Mouse (Mus musculus) thymus, postnatal 36 days (tissue): ENCODE results near the gene Kdm2b.

ENCODE experiments used
- DNase-seq, 2 experiments: peaks; one replicate each; pipeline ENCODE4 v3.0.0; 2022; ENCODE audit warnings: mixed read lengths in 2 of 2

The Kdm2b gene

DNA sequence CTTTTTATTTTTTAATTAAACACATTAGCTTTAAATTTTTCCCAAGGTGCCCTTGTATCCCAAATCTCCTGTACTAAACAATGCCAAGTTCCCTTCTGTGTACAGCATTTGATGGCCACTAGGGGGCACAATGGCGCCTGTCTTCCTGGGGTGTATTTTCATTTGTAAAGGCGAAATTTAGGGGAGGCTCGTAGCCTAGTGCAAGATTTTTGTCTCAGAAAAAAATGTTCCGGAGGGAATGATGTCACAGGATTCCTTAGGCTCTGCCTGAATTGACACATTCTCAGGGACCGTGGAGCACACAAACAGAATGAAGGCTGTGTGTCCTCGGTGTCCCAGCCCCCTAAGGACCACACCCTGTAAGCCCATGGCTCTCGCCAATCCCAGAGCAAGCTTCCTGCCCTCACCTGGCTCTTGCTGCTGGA lies 64.1 kb downstream of the Kdm2b start:
- DNase-seq = peak; percentile 64 to 66

DNA sequence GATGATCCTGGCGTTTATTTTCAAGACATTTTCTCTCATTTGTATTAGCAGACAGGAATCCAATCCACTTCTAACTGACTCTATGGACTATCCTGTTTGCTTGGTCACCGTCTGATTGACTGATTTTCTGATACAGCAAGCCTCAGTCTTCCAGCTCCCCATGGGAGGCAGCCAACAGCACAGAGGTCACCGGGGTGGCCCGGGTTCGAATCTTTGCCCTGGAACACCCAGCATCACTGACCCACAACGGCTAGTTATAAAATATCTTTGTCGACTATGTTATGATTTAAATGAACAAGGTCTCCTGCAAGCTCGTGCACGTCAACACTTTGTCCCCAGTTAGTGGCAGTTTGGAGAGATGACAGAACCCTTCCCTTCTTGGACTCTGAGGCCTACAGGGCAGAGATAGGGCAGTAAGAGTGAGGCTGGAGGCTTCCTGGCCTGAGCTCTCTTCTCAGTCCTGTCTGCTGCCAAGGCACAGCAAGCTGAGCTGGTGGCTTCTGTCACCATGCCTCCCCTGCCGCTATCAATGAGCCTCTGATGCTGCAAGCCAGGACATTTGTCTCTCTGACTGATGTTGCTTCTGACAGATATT lies 65.7 kb downstream of the Kdm2b start:
- no peak for DNase-seq

DNA sequence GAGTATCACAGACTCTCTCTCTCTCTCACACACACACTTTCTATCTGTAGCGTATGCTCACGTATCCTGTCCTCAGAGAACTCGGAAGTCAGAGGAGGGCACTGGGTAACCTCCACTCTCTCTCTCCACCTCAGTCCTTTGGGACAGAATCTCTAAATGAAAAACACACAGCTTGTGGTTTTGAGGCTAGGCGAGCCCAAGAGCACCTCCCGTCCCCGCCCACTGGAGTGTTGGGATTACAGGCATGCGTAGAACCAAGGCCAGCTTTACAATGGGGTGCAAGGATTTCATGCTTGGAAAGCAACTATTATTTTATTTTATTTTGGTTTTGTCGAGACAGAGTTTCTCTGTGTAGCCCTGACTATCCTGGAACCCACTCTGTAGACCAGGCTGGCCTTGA lies 67.7 kb downstream of the Kdm2b start:
- no peak for DNase-seq

DNA sequence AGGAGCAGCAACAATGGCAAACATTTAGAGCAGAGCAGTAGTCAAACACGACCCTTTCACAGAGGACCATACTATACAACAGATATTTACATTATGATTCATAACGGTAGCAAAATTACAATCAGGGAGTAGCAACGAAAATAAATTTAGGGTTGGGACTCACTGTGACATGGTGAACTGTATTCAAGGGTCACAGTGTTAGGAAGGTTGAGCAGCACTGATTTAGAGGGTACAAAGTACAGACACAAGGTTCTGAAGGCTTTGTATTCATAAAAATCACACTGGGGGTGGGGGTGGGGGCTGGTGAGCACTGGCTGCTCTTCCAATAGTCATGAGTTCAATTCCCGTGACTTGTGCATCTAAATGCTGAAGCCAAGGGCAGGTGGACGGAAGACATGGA lies 69.1 kb downstream of the Kdm2b start:
- DNase-seq = no peak

DNA sequence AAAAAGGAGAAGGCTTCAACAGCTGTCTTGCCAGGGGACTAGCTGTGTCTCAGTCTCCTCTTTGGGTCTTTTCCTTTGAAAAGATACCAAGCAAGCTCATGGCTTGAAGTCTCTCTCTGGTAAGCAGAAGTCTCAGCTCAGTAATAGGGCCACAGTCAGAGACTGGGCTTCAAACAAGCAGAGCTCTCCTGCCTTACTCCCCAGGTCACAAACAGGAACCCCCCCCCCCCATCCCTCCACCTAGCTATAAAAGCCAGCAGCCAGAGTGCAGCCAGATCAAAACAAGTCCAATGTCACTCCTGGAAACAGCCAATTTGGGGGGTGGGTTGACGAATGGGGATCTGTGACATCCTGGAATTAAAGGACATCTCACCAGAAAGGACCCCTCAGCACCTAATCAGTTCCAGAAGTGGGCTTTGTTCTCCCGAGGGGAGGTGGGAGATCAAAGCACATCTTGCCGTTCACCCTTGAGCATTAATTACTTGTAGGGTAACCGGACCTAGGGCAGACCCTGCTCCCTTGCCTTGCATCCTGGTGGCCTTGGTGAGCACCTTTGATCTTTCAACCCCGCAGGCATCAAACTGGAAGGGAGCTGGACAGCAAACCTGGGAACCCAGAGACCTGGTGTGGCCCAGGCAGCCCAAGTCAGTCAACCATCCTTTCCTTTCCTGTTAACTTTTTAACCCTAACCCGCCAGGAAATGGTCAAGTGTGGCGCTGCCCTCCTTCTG lies 71.5 kb downstream of the Kdm2b start:
- no peak for DNase-seq

DNA sequence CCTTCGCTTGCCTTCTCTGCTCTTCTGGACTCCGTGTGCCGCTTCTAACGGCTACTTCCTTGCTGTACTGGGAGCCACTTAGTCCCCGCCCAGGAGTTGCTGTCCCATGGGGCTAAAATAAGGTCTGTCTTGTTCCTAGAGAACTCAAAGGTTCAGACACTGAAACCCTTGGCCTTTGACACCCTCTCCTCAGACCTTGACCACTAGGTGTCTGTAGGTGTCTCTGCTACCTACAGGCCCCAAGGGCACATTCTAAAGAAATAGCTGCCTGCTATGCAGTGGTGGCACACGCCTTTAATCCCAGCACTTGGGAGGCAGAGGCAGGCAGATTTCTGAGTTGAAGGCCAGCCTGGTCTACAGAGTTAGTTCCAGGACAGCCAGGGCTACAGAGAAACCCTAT lies 73.5 kb downstream of the Kdm2b start:
- DNase-seq = no peak

DNA sequence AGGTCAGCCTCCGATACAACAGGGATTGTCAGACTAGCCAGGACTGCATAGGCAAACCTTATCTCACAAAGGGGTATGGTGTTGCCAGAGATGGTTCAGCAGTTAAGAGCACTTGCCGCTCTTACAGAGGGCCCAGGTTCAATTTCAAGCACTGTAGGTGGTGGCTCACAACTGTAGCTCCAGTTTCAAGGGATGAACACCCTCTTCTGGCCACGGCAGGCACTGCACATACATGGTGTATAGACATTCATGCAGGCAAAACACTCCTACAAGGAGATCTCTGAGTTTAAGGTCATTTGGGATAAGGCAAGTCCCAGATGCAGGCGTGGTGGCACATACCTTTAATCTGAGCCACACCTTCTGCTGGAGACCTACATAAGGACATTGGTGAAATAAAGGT lies 76.8 kb downstream of the Kdm2b start:
- no peak for DNase-seq

DNA sequence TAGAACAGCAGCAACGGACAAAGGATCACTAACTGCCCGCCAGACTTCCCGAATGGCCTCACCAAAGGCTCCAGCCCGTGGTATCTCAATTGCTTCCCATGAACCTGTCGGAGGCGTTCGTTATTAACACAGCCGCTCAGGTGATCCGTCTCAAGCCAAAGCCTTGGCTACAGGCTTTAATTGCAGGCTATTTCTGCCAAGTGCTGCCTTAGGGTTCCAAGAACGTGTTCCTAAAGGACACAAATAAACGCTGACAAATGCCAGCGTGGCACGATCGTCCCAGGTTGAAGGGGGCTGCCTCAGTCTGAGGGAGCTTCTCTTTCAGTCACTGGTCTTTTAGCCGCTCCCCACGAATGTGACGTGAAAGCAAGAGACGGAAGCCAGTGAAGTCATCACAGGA lies 80.1 kb downstream of the Kdm2b start:
- DNase-seq = no peak

DNA sequence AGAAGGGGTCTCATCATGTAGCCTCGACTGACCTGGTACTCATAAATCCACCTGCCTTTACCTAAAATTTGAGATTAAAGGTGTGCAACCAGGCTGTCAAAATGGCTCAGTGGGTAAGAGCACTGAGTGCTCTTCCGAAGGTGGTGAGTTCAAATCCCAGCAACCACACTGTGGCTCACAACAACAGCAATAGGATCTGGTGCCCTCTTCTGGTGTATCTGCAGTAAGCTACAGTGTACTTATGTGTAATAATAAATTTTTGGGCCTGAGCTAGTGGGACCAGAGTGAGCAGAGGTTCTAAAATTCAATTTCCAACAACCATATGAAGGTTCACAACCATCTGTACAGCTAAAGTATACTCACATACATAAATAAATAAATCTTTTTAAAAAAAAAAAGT lies 81.6 kb downstream of the Kdm2b start:
- no peak for DNase-seq

DNA sequence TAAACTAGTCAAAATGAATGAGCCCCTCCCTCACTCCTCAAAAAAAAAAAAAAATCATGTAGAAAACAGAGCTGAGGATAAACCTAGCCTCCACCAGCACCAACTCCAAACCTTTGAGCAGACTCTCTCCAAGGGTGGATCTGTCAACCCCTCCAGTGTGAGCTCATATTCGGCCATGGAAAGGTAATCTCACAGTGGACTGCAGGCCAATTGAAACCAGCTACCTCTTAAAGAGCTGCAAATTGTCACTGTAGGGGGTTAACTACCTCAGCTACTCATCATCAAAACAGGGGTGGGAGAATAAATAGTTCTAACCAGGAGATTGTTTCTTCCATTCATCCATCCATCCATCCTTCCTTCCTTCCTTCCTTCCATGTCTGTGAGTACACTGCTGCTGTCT lies 82.4 kb downstream of the Kdm2b start:
- no peak for DNase-seq

DNA sequence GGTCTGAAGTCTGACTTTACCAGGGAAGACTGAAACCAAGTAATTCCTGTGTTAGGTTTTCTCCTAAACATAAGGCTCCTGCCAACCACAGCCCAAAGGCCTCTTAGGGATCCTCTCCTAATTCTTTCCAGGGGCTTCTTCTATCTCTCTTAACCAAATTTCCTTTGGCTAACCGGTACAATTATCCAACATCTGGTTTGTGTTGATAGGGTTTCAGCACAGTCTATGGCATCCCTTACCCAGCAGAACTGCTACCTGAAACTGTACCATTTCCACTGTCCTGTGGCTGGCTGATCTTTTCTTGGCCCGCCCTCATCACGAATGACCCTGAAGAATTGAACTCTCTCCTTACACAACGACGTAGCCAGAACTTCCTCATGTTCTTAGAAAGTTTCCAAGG lies 86.5 kb downstream of the Kdm2b start:
- no peak for DNase-seq

DNA sequence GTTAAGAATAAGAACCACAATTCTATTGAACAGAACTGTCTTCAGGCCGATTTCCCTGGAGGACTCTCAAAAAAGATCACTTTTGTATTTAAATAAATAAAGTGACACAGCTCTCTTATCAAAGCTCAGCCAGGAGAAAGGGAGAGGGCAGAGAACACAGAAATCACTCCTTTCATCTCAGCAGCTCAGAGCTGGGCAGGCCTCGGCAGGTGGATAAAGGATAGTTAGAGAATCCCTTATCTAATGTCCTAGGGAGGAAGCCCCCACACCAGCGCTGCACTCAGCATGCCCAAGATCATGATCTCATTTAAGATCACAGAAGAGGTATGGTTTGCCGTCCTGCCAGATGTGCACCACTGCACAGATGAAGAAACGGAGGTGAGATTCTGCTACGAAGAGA lies 87.4 kb downstream of the Kdm2b start:
- DNase-seq = no peak

DNA sequence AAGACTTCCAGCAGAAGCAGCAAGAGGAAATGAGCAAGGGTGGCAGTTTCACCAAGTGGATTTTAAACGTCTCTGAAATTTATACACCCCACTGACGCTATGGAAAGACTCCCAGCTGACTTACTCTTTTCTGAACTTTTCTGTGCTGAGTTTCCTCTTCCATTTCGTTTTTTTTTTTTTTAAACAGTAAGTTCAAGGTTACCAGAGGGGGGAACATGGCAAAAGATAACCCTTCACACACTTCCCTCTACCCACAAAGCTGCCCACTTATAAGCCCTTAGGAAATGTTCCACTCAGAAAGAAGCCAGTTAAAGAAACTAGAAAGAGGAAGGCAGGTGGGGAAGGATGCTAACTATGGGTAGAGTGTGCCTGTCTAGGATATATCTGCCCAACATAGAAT lies 88.0 kb downstream of the Kdm2b start:
- no peak for DNase-seq

DNA sequence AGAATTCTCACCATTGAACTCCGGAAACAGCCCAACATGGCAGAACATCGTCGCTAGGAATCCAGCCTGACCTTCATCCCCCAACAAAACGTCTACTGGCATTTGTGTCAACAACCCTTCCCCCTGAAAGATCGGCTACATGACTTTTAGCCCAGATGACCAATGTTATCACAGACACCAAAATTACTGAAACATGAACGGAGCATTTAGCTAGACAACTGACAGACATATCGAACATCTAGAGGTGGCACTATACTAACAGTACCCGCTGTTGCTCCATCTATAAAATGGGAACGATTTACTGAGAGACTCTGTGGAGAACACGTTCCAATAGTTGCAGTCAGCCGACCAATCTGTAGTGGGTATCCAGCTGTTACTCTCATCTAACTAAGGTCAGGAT lies 88.4 kb downstream of the Kdm2b start:
- DNase-seq = no peak

DNA sequence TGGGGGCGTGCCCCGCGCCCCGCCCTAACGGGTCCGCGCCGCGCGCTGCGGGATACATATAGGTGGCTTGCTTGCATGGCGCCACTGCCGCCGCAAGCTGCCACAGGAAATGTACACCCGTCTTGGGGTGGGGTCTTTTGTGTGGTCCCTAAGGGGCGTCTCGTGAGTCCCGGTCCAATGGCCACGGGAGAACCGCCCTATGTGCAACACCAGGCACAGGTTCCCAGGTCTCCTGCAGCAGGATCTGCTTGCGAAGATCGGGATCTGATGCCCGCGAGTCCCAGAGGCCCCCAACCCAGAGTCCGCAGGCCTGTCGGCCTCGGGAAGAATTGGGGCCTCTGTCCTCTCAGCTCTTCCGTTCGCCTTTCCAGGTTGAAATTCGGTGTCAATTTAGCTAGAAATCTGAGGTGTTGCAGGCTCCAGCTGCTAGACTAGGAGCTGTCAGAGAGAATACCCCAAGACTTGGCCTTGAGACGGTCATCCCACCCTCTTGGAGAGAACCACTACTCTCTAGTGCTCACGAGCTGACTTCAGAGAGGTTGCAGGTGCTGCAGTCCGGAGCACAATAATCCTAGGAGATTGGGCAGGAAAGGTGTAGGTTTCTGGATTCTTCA lies 89.0 kb downstream of the Kdm2b start:
- DNase-seq = no peak

DNA sequence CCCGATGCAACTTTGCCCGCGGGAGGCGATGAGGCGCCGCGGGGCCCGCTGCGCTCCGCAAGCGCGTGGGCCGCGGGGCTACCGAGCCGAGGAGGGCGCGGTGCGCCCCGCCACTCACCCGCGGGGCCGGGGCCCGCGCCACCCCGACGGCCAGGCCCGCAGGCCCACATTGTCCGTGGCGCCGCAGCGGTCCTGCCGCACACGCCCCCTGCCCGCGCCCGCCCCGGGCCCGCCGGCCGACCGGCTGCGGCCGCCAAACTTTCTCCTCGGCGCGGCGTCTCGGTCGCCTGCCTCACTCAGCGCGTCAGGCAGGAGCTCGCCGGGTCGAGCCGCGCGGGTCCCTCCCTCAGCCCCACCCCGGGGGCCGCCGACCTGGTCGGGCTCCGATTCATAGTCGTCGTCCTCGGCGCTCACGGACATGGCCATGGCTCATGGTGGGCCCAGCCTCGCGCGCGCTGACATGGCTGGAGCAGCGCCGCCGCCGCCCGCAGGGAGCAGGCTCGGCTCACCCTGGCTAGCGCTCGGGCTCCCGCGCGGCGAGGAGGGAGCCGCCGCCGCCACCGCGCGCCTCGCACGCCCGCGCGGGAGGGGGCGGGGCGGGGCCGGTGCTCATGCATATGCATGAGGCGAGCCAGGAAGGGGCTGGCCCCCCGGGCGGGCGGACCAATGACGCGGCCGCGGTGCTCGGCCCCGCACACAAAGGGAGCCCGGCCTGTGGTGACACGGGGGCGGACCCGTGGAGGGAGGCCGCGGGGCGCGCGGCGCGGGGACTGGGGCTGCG lies 89.7 kb downstream of the Kdm2b start:
- peak; percentile 90 to 94 for DNase-seq

DNA sequence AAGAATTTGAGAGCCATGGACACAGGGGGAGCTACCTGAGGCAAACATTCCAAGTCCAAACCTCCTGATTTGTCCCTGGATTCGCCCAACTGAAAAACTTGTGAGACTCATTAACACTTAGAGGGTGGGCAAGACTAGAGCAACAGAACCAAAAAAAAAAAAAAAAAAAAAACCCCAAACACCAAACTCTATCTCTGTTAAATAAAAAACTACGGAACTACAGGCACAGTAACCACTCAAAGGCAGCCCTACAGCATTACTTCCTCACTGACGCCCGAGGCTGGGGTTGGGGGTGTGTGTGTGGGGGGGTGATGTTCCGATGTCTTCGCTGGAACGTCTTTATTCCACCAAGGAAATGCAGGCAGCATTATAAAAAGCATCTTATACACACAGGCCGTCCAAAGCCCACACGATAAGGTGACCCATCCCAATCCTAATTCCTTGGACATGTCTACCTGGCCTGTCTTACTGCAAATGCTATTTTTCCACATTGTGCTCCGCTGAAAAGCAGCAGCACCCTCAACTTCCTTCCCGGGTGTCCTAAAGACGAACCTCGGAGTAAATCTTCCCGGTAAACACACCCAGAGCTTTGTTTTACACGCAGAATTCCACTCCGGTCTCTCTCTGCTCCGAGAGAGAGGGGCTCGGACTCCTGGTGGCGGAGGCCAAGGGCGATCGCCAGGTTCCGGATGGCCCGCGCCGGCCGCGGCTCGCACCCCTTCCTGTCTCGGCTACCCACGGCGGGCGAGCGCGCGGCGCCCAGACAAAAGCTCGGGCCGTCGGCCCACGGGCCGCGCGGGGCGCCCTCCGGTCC lies 90.5 kb downstream of the Kdm2b start:
- DNase-seq = peak; percentile 41 to 52

DNA sequence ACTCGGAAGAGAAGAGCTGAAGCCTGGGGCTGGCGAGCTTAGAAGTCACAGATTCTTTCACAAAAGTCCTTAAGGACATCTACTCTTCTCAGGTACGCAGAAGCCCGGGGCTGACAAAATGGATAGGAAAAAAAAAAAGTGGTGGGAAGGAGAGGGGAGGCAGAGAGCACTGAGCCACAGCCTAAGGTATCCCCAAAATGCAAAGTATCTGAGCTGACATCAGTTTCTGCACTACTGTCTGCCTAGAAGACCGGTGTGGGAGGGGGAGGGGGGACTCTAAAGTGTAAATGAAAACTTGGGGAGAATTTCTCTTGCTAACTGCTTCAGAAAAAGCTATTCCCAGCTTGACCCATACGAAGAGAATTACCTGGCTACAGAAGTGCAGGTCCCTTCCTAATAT lies 91.5 kb downstream of the Kdm2b start:
- DNase-seq = no peak

DNA sequence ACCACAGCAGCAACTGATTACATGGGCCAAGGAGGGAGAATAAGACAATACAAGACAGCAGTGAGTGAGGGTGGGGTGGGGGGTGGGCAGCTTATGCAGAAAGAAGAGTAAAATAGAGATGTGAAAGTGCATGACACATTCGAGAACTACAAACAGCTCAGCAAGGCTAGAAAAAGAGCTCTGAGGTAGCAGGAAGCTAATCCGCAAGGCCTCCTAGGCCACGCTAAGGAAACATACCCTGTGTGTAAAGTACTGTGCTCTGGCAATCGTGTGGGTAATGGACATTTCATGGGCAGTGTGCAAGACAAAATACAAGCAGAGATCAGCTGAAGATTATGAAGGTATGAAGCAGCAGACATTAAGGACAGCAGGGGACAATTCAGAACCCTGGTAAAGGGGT lies 94.8 kb downstream of the Kdm2b start:
- DNase-seq = no peak

DNA sequence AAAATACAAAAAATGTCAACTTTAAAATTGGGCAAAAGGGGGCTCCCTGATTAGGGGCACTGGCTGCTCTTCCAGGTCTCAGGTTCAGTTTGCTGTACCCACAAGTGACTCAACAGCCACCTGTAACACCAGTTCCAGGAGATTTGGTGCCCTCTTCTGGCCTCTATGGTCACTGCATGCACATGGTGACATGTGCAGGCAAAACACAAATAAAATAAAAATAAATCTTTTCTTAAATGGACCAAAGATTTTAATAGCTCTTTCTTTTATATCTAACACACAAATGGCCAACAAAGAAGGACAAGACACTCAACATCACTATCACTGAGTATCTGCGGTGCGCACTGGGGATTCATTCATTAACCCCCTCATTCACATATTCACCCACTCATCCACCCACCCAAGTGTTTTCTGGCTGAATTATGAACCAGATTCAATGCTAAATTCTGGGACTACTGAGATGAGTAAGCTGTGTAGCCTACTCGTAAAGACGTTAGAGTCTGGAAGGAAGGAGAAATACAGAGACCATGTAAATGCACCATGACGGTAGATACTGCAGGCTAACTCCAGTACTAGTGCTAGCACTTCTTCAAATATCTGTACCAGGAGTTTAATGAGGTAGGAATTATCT lies 95.5 kb downstream of the Kdm2b start:
- DNase-seq = peak; percentile 70 to 72

DNA sequence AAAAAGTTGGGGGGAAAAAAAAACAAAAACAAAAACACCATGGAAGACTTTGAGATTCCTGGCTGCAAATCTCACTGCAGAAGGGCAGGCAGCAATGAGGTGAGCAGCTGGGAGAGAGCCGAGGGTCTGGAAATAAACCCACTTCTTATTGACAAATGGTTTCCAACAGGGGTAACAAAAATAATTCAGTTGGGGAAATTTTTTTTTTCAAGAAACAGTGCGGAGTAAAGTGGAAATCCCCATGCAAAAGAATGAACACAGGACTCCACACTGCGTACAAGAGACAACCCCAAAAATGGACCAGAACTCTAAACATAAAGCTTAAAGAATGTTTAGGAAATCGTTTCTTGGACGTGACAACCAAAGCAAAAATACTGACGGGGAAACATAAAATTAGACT lies 96.4 kb downstream of the Kdm2b start:
- no peak for DNase-seq

DNA sequence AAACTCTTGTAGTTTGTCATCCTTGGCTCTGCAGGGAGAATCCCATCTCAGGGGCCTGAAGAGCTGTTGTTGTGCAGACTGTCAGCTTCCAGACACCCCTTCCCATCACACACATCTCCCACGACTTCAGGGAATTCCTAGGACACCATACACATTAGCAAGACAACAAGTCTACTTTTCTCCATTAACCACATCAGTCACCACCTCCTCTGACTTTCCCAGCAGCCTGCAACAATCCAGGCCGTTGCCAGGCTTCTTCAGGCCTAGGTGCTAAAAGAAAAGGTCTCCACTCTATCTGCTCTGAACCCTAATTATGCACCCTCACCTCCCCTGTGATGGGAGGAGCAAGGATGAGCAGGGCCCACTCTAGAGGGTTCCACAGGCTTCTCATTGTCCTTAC lies 99.2 kb downstream of the Kdm2b start:
- no peak for DNase-seq
